Mouse (Mus musculus) bone marrow, adult 2 months (tissue): ENCODE results near the gene Rapgef4.

Source experiments
- CTCF ChIP-seq: fragments of 200-500 bp; IDR thresholded peaks from 2 replicates; pipeline ENCODE4 v1.5.1; 2011; ENCODE audit warnings: low read length, control low read depth; ENCODE audit not compliant: control insufficient read depth, insufficient read depth
- POLR2A ChIP-seq: fragments of 200-500 bp; IDR thresholded peaks from 2 replicates; pipeline ENCODE4 v1.6.1; 2011; ENCODE audit warnings: low read depth, mild to moderate bottlenecking, control low read depth, low read length, borderline replicate concordance; ENCODE audit not compliant: control insufficient read depth

GRCm38 (mm10) chr2:72002843-72003370 is 21.9 kb downstream of the Rapgef4 start:
- TF ChIP-seq CTCF, result no peak
- TF ChIP-seq POLR2A, result no peak
